Mouse (Mus musculus) heart, embryonic 11.5 days (tissue): Measurements from ENCODE around the gene Slc45a1. TPM values are rescaled to one million over a fixed set of nuclear protein-coding genes. Genes with fewer than 3 reads are reported as not detected.

ENCODE experiments used
- ATAC-seq: fragments of 200-750 bp; cut with Nextera tagmentation; replicated peaks from 2 replicates; pipeline ENCODE4 v1.8.0; 2017; ENCODE audit warnings: moderate library complexity; ENCODE audit not compliant: insufficient number of reproducible peaks, low FRiP score, low TSS enrichment
- H3K27ac ChIP-seq: fragments of 300-500 bp; sonication (generic); 2 replicates; pipeline ENCODE4 v1.5.1; 2014; ENCODE audit warnings: mild to moderate bottlenecking, low read depth, low read length
- H3K27me3 ChIP-seq: fragments of 300-500 bp; sonication (generic); 2 replicates; pipeline ENCODE4 v1.6.1; 2014; ENCODE audit warnings: mild to moderate bottlenecking, low read length, mixed read lengths; ENCODE audit not compliant: control insufficient read depth, insufficient read depth
- H3K36me3 ChIP-seq: fragments of 300-500 bp; sonication (generic); 2 replicates; pipeline ENCODE4 v1.6.1; 2014; ENCODE audit warnings: mild to moderate bottlenecking, low read length, moderate library complexity, mixed read lengths; ENCODE audit not compliant: control insufficient read depth, insufficient read depth
- H3K4me1 ChIP-seq: fragments of 300-500 bp; sonication (generic); 2 replicates; pipeline ENCODE4 v1.6.1; 2014; ENCODE audit warnings: low read length; ENCODE audit not compliant: control insufficient read depth, insufficient read depth
- H3K4me2 ChIP-seq: fragments of 300-500 bp; sonication (generic); 2 replicates; pipeline ENCODE4 v1.6.1; 2014; ENCODE audit warnings: mild to moderate bottlenecking, moderate library complexity
- H3K4me3 ChIP-seq: fragments of 300-500 bp; sonication (generic); 2 replicates; pipeline ENCODE4 v1.5.1; 2014; ENCODE audit warnings: low read depth, low read length
- H3K9ac ChIP-seq: fragments of 300-500 bp; sonication (generic); 2 replicates; pipeline ENCODE4 v1.6.1; 2014; ENCODE audit warnings: mild to moderate bottlenecking, low read depth, low read length, moderate library complexity
- H3K9me3 ChIP-seq: fragments of 300-500 bp; sonication (generic); replicated peaks from 2 replicates; pipeline ENCODE4 v1.6.1; 2016; ENCODE audit warnings: low read length; ENCODE audit not compliant: control insufficient read depth
- WGBS: fragments of 180-500 bp; shearing (Covaris S2); extraction: QIAGEN DNeasy Blood & Tissue Kit; methylation state at CpG from one replicate; pipeline ENCODE4 v1.1.7; 2014; ENCODE audit not compliant: insufficient replicate concordance; 5-methylcytosine and 5-hydroxymethylcytosine counted together
- polyA plus RNA-seq: library from polyadenylated mRNA; unstranded; fragments of >200 nt; fragmentation: Nextera tagmentation; extraction: Ambion mirVana; gene quantifications from 2 replicates; pipeline ENCODE4 v1.2.1, GENCODE M21; 2014

Slc45a1 gene
- polyA plus RNA-seq, 1 experiment from 2014 or later: 0.04 TPM

- Histone ChIP-seq H3K36me3 (no peaks in the 10 kb centered on the region), H3K27me3 (peaks cover 28% of the 10 kb centered on the region), H3K4me1 (no peaks in the 10 kb centered on the region), H3K4me3 (no peak overlapping the region), H3K9ac (no peak overlapping the region), H3K27ac (no peak overlapping the region), H3K9me3 (no peaks in the 10 kb centered on the region), H3K4me2 (no peak overlapping the region)
- 66% methylated on average over 5 of the region's 5 CpGs for WGBS
- no peak for ATAC-seq
These were observed 2.6 kb downstream of the Slc45a1 start for GRCm38 (mm10) chr4:150649327-150649726.

DNA sequence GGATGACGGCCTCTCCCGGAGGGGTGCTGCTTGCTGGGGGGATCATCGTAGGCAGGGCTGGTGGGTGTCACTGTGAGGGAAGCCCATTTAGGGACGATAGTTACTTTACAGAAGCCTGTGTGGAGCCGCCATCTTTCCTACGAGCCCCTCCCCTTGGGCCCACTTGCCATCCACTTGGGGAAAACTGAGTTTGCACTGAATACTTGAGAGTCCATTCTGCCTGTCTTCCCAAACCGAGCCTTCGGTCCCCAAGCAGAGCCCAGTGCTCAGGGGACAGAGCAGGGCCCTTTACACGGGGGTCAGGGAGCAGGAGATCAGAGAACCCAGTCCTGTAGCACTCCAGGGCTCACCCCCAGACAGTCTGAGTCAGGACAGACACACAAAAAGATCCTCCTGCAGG is 7.7 kb downstream of the Slc45a1 start:
- H3K27me3 ChIP-seq: no peaks in the 10 kb centered on the region
- H3K27ac ChIP-seq: no peak overlapping the region
- H3K4me3 ChIP-seq: no peak overlapping the region
- ATAC-seq: no peak
- H3K4me1 ChIP-seq: no peaks in the 10 kb centered on the region
- H3K9me3 ChIP-seq: no peaks in the 10 kb centered on the region
- H3K4me2 ChIP-seq: no peak overlapping the region
- no peak overlapping the region for H3K9ac ChIP-seq
- no peaks in the 10 kb centered on the region for H3K36me3 ChIP-seq
- 91% methylated on average over 9 of the region's 9 CpGs for WGBS

- no peak overlapping the region for H3K9ac ChIP-seq
- H3K36me3 ChIP-seq: no peaks in the 10 kb centered on the region
These were observed 15.3 kb downstream of the Slc45a1 start for GRCm38 (mm10) chr4:150636635-150637034.

GRCm38 (mm10) chr4:150635568-150635967 is 16.4 kb downstream of the Slc45a1 start:
- no peaks in the 10 kb centered on the region for H3K9me3 ChIP-seq
- 80% methylated on average over 10 of the region's 10 CpGs for WGBS
- H3K9ac ChIP-seq: no peak overlapping the region
- ATAC-seq: no peak
- no peak overlapping the region for H3K4me2 ChIP-seq
- H3K4me3 ChIP-seq: no peak overlapping the region
- H3K4me1 ChIP-seq: no peaks in the 10 kb centered on the region
- H3K27me3 ChIP-seq: no peaks in the 10 kb centered on the region
- H3K36me3 ChIP-seq: no peaks in the 10 kb centered on the region
- H3K27ac ChIP-seq: no peak overlapping the region

More at GRCm38 (mm10) chr4:150636635-150637034, 15.3 kb downstream of the Slc45a1 start:
- no peak for ATAC-seq
- Histone ChIP-seq H3K4me1 (no peaks in the 10 kb centered on the region), H3K4me2 (no peak overlapping the region), H3K27me3 (no peaks in the 10 kb centered on the region), H3K4me3 (no peak overlapping the region), H3K9me3 (no peaks in the 10 kb centered on the region), H3K27ac (no peak overlapping the region)
- WGBS: 74% methylated on average over 6 of the region's 6 CpGs

DNA sequence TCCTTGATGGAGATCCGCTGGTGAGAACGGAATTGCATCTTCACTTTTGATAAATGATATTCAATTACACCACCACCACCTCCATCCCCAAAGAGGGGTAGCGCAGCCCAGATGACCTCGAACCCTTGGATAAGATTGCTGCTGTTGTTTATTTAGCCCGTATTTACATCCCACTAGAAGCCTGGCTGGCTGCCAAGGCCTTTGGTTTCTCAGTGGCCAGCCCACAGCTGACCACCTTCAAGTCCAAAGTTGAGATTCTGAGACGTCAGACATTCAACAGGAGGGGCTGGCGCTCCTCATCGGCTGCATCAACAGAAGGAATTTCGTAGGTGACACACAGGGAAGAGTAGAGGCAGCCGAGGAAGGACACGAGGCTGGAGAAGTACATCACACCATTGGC is 22.7 kb downstream of the Slc45a1 start:
- H3K9me3 ChIP-seq: no peaks in the 10 kb centered on the region
- H3K27me3 ChIP-seq: no peaks in the 10 kb centered on the region
- H3K9ac ChIP-seq: no peak overlapping the region
- H3K4me3 ChIP-seq: no peak overlapping the region
- no peak overlapping the region for H3K27ac ChIP-seq
- H3K4me2 ChIP-seq: no peak overlapping the region
- H3K36me3 ChIP-seq: no peaks in the 10 kb centered on the region
- H3K4me1 ChIP-seq: 0 out of 2 replicates have a peak, but pooled peaks cover 2% of the 10 kb centered on the region
- ATAC-seq: no peak
- 71% methylated on average over 11 of the region's 11 CpGs for WGBS

DNA sequence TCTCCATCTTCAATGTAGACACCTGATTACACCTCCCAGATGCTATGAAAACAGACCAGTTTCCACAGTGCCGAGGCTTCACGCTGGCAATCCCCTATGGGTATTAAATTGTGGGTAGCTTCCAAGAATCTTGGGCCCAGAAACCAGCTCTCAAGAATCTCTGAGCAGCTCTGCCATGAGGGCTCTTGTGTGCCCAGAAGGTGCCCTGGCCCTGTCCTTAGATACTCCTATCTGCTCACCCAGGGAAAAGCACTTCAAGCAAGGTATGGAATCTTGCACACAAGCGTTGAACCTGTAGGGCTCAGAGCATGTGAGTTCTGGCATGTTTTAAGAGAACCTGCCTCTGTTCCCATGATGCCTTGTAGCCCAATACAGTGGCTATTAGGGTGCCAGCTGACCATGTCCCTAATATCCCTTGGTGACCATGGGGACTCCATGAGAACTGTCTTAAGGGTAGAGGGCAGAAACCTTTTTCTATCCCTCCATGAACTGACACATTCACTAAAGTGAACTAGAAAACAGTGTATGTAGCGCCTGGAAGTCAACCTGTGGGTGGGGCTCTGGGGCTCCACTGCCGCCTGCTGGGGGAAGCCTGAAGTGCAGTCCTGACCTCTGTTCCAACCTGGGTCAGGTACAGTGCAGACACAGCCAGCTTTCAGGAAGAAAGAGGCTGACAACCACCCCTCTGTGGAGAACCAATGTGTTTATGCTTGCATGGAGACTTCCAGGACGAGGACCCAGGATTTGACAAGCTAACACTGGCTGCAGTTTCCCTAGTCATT is 25.8 kb downstream of the Slc45a1 start:
- ATAC-seq: no peak
- no peaks in the 10 kb centered on the region for H3K9me3 ChIP-seq

DNA sequence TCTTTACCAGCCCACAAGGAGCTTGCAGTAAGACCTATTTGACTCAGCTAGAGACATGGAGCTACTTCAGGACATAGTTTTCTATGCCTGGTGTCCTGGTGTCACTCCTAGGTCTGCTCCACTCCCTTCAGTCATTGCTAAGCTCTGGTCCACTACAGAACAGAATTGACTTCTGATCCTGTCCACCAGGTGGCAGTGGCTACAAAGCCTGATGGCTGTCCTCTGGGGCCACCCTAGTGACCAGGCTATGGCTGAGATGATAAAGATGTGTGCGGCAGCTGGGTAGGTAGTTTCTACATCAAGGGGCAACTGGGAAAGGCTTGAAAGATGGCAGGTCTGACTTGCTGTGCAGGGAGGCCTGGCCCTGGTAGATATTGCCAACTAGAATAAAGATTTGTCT is 26.5 kb downstream of the Slc45a1 start:
- no peaks in the 10 kb centered on the region for H3K27me3 ChIP-seq
- no peaks in the 10 kb centered on the region for H3K9me3 ChIP-seq
- H3K36me3 ChIP-seq: no peaks in the 10 kb centered on the region
- H3K9ac ChIP-seq: no peak overlapping the region
- WGBS: 27% methylated on average over 1 of the region's 1 CpGs
- no peak overlapping the region for H3K4me2 ChIP-seq
- 0 out of 2 replicates have a peak, but pooled peaks cover 2% of the 10 kb centered on the region for H3K4me1 ChIP-seq
- H3K27ac ChIP-seq: no peak overlapping the region
- ATAC-seq: no peak
- no peak overlapping the region for H3K4me3 ChIP-seq

More for the DNA sequence above, 25.8 kb downstream of the Slc45a1 start:
- H3K4me1 ChIP-seq: 0 out of 2 replicates have a peak, but pooled peaks cover 2% of the 10 kb centered on the region
- H3K4me2 ChIP-seq: no peak overlapping the region
- WGBS: 48% methylated on average over 6 of the region's 6 CpGs
- no peak overlapping the region for H3K9ac ChIP-seq
- H3K4me3 ChIP-seq: no peak overlapping the region
- no peak overlapping the region for H3K27ac ChIP-seq
- H3K36me3 ChIP-seq: no peaks in the 10 kb centered on the region
- H3K27me3 ChIP-seq: no peaks in the 10 kb centered on the region

DNA sequence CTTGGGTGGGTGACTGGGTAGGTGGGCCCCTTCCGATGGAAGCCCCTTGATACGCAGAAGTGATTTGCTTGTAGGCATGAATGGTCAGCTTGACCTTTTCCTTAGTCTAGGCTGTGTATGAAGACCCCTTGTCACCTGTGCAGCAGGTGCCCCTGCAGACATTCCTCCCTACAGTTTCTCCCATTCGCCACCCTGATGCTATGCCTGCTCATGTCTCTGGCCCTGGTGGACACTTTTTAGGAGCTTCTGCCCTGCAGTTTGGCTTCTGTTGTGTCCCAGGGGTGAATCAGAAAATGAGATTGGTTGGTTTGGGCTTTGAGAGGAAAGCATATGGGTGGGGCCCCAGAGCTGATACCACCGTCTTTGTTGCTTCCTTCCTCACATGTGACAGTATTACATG is 27.0 kb downstream of the Slc45a1 start:
- H3K4me3 ChIP-seq: no peak overlapping the region
- no peaks in the 10 kb centered on the region for H3K27me3 ChIP-seq
- no peak overlapping the region for H3K9ac ChIP-seq
- H3K4me2 ChIP-seq: no peak overlapping the region
- 0 out of 2 replicates have a peak, but pooled peaks cover 2% of the 10 kb centered on the region for H3K4me1 ChIP-seq
- no peaks in the 10 kb centered on the region for H3K9me3 ChIP-seq
- H3K27ac ChIP-seq: no peak overlapping the region
- no peak for ATAC-seq
- no peaks in the 10 kb centered on the region for H3K36me3 ChIP-seq
- 68% methylated on average over 4 of the region's 4 CpGs for WGBS
